Mouse (Mus musculus): ENCODE measurements around the gene Bbs10. TPM values are rescaled to one million over a fixed set of nuclear protein-coding genes. Genes with fewer than 3 reads are reported as not detected.

Bbs10 gene
- 6.2 TPM in 2 replicates for polyA plus RNA-seq (2015; fragmentation: Nextera tagmentation; extraction: Ambion mirVana)

DNA sequence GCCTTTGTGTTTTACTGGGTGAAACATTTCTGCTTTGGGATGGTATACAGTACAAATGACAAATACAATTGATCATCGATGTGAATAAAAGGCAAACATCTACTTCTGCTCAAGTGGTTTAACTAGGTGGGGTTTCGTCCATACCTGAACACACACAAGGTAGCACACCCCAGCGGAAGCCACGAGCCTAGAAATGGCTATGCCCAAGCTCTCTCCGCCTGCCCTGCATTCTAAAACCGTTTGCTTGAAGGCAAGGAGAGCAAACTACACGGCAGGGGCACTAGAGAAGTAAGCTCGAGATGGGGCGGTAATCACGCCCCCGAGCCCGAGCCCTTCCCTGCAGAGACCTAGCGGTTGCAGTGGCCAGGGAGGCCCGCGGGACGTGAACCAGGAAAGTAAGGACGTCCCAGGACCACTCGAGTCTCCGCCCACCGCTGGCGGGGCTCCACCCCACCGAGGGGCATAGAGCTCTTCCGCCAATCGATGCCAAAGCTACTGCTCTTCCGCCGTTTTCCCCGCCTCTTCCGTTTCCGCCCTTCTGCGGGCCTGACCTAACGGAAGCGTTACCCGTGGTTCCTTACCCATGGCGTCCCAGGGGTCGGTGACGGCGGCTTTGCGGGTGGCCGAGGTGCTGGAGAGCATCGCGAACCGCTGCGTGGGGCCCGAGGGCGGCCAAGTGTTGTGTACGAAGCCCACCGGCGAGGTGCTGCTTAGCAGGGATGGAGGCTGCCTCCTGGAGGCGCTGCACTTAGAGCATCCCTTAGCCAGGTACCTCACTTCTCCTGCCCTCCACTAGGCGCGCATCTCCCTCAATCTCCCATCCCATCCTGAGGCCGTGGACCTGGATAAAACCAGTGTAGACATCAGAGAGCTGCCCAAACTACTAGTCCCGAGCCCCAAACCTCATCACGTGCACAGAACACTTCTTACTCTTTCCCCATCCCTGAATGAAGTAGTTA lies at the start of gene Bbs10:
TSS of gene Bbs10 (plus strand) at position 540 of the 959 bp plus-strand sequence.
- Histone ChIP-seq H3K27me3 (ENCODE audit: control insufficient read depth, insufficient read depth, low read depth, low read length) (no peaks in the 10 kb centered on the region), H3K36me3 (ENCODE audit: control insufficient read depth, insufficient read depth, low read length) (no peaks in the 10 kb centered on the region)
- under 1% methylated on average over 54 of the region's 54 CpGs for WGBS

DNA sequence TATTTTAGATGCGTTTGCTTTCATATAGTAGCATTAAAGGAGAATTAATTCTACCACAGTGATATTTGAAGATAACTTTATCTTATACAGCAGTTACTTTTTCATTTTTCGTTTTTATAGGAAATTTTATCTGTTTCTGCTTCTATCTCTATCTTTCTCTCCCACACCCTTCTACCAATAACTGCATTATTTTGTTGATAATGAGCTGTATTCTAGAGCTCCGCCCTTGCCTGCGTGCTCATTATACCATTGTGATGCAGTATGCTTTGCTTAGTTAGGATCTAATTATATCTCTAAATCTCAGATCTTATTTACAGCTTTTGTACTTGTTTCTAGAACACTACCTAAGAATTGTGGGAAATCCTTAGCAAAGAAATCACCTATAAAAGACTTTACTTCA lies 48.3 kb upstream of the Bbs10 start:
- no peak for ATAC-seq (ENCODE audit: low read depth)
- Histone ChIP-seq H3K4me2 (ENCODE audit: low read depth, low read length) (no peak overlapping the region), H3K36me3 (ENCODE audit: control insufficient read depth, insufficient read depth, low read length) (no peaks in the 10 kb centered on the region), H3K27ac (ENCODE audit: low read length) (no peak overlapping the region), H3K4me1 (replicated peaks; ENCODE audit: control insufficient read depth, insufficient read depth, low read length) (no peaks in the 10 kb centered on the region), H3K27me3 (ENCODE audit: control insufficient read depth, insufficient read depth, low read depth, low read length) (no peaks in the 10 kb centered on the region), H3K4me3 (ENCODE audit: low read length) (no peak overlapping the region), H3K9ac (ENCODE audit: low read length) (no peak overlapping the region), H3K9me3 (ENCODE audit: control insufficient read depth, low read length) (no peaks in the 10 kb centered on the region)
- WGBS = 80% methylated on average over 4 of the region's 4 CpGs

More for the DNA sequence above, at the start of gene Bbs10:
- ATAC-seq (ENCODE audit: low read depth) = peak; percentile 99
- Histone ChIP-seq H3K4me2 (ENCODE audit: low read depth, low read length) (peak within 1 kb of the TSS; percentile 65), H3K4me3 (ENCODE audit: low read length) (peak within 1 kb of the TSS; percentile 87), H3K9me3 (ENCODE audit: control insufficient read depth, low read length) (no peaks in the 10 kb centered on the region), H3K4me1 (replicated peaks; ENCODE audit: control insufficient read depth, insufficient read depth, low read length) (peaks cover 6% of the 10 kb centered on the region; the same call in 1 of the 2 replicates), H3K9ac (ENCODE audit: low read length) (peak within 1 kb of the TSS; percentile 75), H3K27ac (ENCODE audit: low read length) (peak within 1 kb of the TSS; percentile 76)

DNA sequence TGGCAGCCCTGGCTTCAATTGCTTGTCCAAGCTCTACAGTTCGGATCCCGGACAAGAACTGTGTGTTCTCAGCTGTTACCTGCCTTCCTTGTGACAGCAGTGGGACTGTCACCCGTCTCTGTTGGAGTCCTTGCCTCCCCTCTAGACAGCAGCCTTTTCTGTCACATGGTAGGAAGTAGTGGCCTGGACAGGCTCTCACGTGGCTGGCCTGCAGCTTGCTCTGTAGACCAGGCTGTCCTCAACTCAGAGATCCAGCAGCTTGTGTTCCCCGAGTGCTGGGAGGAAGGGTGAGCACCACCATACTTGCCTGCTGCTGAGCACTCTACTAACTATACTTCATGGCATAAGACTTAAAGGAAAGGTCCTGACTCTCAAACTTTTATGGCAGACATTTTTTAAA lies 46.8 kb upstream of the Bbs10 start:
- H3K9ac ChIP-seq (ENCODE audit: low read length) = no peak overlapping the region
- H3K36me3 ChIP-seq (ENCODE audit: control insufficient read depth, insufficient read depth, low read length) = no peaks in the 10 kb centered on the region
- no peak overlapping the region for H3K4me2 ChIP-seq (ENCODE audit: low read depth, low read length)
- H3K4me3 ChIP-seq (ENCODE audit: low read length) = no peak overlapping the region
- H3K4me1 ChIP-seq (replicated peaks; ENCODE audit: control insufficient read depth, insufficient read depth, low read length) = no peaks in the 10 kb centered on the region
- 62% methylated on average over 5 of the region's 5 CpGs for WGBS
- H3K27me3 ChIP-seq (ENCODE audit: control insufficient read depth, insufficient read depth, low read depth, low read length) = no peaks in the 10 kb centered on the region
- no peaks in the 10 kb centered on the region for H3K9me3 ChIP-seq (ENCODE audit: control insufficient read depth, low read length)
- no peak overlapping the region for H3K27ac ChIP-seq (ENCODE audit: low read length)
- ATAC-seq (ENCODE audit: low read depth) = no peak

DNA sequence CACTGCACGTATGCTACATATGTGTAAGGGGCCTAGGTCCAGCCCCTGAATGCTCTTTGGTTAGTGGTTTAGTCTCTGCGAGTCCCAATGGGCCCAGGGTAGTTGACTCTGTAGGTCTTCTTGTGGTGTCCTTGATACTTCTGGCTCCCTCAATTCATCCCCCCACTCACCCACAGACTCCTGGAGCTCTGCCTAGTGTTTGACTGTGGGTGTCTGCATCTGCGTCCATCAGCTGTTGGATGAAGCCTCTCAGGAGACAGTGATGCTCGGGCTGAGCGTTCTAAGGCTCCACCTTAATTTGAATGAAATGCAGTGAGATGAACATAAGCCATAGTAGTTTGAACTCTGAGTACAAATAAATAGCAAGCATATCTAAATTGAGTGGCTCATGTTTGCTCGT lies 43.3 kb upstream of the Bbs10 start:
- Histone ChIP-seq H3K9ac (ENCODE audit: low read length) (no peak overlapping the region), H3K27me3 (ENCODE audit: control insufficient read depth, insufficient read depth, low read depth, low read length) (no peaks in the 10 kb centered on the region), H3K36me3 (ENCODE audit: control insufficient read depth, insufficient read depth, low read length) (no peaks in the 10 kb centered on the region), H3K4me1 (replicated peaks; ENCODE audit: control insufficient read depth, insufficient read depth, low read length) (no peaks in the 10 kb centered on the region), H3K4me3 (ENCODE audit: low read length) (no peak overlapping the region), H3K4me2 (ENCODE audit: low read depth, low read length) (no peak overlapping the region), H3K9me3 (ENCODE audit: control insufficient read depth, low read length) (no peaks in the 10 kb centered on the region), H3K27ac (ENCODE audit: low read length) (no peak overlapping the region)
- WGBS = 91% methylated on average over 6 of the region's 6 CpGs
- no peak for ATAC-seq (ENCODE audit: low read depth)

DNA sequence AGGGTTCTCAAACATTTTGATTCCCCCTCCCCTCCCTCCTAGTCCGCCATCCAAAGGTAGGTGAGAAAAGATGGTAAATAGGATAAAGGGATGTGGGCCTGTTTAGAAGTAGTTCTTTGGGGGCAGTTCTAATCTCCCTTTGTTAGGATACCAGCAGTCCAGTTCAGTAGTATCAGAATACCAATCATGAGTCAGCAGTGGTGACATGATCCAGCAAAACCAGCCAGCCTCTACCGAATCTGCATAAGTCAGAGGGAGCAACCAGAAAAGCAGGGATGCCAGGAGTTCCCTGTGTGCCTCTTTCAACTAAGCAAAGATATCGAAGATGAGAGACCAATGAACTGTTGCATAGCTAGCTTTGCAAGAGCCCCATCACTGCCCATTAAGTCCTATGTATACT lies 42.3 kb upstream of the Bbs10 start:
- Histone ChIP-seq H3K4me2 (ENCODE audit: low read depth, low read length) (no peak overlapping the region), H3K4me1 (replicated peaks; ENCODE audit: control insufficient read depth, insufficient read depth, low read length) (no peaks in the 10 kb centered on the region), H3K9me3 (ENCODE audit: control insufficient read depth, low read length) (no peaks in the 10 kb centered on the region), H3K4me3 (ENCODE audit: low read length) (no peak overlapping the region), H3K36me3 (ENCODE audit: control insufficient read depth, insufficient read depth, low read length) (no peaks in the 10 kb centered on the region), H3K27ac (ENCODE audit: low read length) (no peak overlapping the region), H3K27me3 (ENCODE audit: control insufficient read depth, insufficient read depth, low read depth, low read length) (no peaks in the 10 kb centered on the region), H3K9ac (ENCODE audit: low read length) (no peak overlapping the region)
- no peak for ATAC-seq (ENCODE audit: low read depth)
- WGBS = 87% methylated on average over 3 of the region's 3 CpGs

DNA sequence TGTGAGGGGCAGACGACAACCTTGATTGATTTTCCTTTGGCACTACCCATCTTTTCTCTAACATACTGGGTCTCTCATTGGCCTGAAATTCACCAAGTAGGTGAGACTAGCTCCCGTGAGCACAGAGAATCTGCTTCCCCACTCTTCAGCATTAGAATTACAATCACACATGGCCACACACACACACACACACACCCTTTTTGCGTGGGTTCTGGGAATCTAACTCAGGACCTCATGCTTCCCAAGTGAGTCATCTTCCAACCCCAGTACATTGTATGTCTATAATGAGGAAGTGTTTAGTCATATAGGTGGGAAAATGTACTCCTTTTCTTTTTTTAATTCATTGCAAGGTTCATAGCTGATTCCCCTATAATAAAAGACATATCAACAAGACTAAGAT lies 41.1 kb upstream of the Bbs10 start:
- H3K27ac ChIP-seq (ENCODE audit: low read length) = no peak overlapping the region
- no peak overlapping the region for H3K9ac ChIP-seq (ENCODE audit: low read length)
- no peaks in the 10 kb centered on the region for H3K36me3 ChIP-seq (ENCODE audit: control insufficient read depth, insufficient read depth, low read length)
- ATAC-seq (ENCODE audit: low read depth) = no peak
- H3K4me1 ChIP-seq (replicated peaks; ENCODE audit: control insufficient read depth, insufficient read depth, low read length) = no peaks in the 10 kb centered on the region
- no peaks in the 10 kb centered on the region for H3K9me3 ChIP-seq (ENCODE audit: control insufficient read depth, low read length)
- H3K27me3 ChIP-seq (ENCODE audit: control insufficient read depth, insufficient read depth, low read depth, low read length) = no peaks in the 10 kb centered on the region
- H3K4me3 ChIP-seq (ENCODE audit: low read length) = no peak overlapping the region
- WGBS = 86% methylated on average over 3 of the region's 3 CpGs
- no peak overlapping the region for H3K4me2 ChIP-seq (ENCODE audit: low read depth, low read length)

DNA sequence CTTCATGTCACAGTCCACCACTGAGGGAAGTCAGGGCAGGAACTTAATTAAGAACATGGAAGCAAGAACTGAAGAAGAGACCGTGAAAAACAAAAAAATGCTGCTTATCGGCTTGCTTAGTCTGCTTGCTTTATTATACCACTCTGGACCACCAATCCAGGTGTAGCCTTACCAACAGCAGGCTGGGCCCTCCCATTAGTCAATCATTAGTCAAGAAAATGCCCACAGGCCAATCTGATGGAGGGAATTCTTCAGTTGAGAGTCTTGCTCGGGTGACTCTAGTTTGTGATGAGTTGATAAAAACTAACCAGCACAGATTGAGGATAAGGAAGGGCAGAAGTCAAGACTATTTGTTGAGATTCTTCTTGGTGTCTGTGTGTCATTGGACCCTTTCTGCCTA lies 40.2 kb upstream of the Bbs10 start:
- Histone ChIP-seq H3K9me3 (ENCODE audit: control insufficient read depth, low read length) (no peaks in the 10 kb centered on the region), H3K27me3 (ENCODE audit: control insufficient read depth, insufficient read depth, low read depth, low read length) (no peaks in the 10 kb centered on the region), H3K4me1 (replicated peaks; ENCODE audit: control insufficient read depth, insufficient read depth, low read length) (no peaks in the 10 kb centered on the region), H3K9ac (ENCODE audit: low read length) (no peak overlapping the region), H3K4me2 (ENCODE audit: low read depth, low read length) (no peak overlapping the region), H3K36me3 (ENCODE audit: control insufficient read depth, insufficient read depth, low read length) (no peaks in the 10 kb centered on the region), H3K27ac (ENCODE audit: low read length) (no peak overlapping the region), H3K4me3 (ENCODE audit: low read length) (no peak overlapping the region)
- no peak for ATAC-seq (ENCODE audit: low read depth)
- WGBS = 87% methylated on average over 3 of the region's 3 CpGs

DNA sequence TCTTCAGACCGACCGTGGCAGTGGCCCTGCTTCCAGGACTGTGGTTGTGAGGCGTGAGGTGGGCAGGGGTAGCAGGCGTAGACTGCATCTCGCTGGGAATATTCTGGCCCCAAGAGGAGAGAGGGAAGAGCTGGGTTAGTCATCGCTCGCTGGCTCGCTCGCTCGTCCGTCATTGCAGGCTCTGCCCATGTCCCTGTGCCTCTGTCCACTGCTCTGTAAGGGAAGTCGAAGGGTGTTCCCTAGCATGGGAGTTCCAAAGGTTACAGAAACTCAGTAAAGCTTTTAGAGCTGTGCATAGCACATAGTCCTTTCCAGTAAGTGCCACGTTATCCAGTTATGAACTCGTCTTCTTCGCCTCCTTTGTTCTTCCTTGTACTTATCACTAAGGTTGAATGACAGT lies 26.8 kb upstream of the Bbs10 start:
- WGBS = 61% methylated on average over 15 of the region's 15 CpGs
- no peak for ATAC-seq (ENCODE audit: low read depth)
- H3K9me3 ChIP-seq (ENCODE audit: control insufficient read depth, low read length) = no peaks in the 10 kb centered on the region
- no peak overlapping the region for H3K27ac ChIP-seq (ENCODE audit: low read length)
- no peak overlapping the region for H3K4me3 ChIP-seq (ENCODE audit: low read length)
- H3K4me1 ChIP-seq (replicated peaks; ENCODE audit: control insufficient read depth, insufficient read depth, low read length) = no peaks in the 10 kb centered on the region
- no peak overlapping the region for H3K9ac ChIP-seq (ENCODE audit: low read length)
- no peak overlapping the region for H3K4me2 ChIP-seq (ENCODE audit: low read depth, low read length)
- H3K36me3 ChIP-seq (ENCODE audit: control insufficient read depth, insufficient read depth, low read length) = peaks cover 14% of the 10 kb centered on the region
- no peaks in the 10 kb centered on the region for H3K27me3 ChIP-seq (ENCODE audit: control insufficient read depth, insufficient read depth, low read depth, low read length)

DNA sequence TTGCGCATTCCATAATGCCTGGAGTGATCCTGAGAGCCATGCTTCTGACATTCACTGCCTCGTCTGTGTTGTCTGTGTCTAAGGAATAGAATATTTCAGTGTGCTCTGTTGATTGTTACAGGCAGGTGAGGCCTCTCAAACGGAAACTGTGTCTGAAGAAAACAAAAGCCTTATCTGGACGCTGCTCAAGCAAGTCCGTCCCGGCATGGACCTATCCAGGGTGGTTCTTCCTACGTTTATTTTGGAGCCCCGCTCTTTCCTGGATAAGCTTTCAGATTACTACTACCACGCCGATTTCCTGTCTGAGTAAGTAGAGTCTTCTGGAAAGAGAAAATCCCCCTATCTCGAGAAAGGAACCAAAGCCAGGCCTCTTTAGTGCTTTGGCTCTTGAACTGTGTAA lies 25.6 kb upstream of the Bbs10 start:
- H3K4me2 ChIP-seq (ENCODE audit: low read depth, low read length) = no peak overlapping the region
- H3K27ac ChIP-seq (ENCODE audit: low read length) = peak overlapping the region; percentile 19
- peaks cover 14% of the 10 kb centered on the region for H3K36me3 ChIP-seq (ENCODE audit: control insufficient read depth, insufficient read depth, low read length)
- H3K27me3 ChIP-seq (ENCODE audit: control insufficient read depth, insufficient read depth, low read depth, low read length) = no peaks in the 10 kb centered on the region
- 0 out of 2 replicates have a peak, but pooled peaks have one; percentile 36 for ATAC-seq (ENCODE audit: low read depth)
- H3K4me1 ChIP-seq (replicated peaks; ENCODE audit: control insufficient read depth, insufficient read depth, low read length) = no peaks in the 10 kb centered on the region
- no peaks in the 10 kb centered on the region for H3K9me3 ChIP-seq (ENCODE audit: control insufficient read depth, low read length)
- H3K9ac ChIP-seq (ENCODE audit: low read length) = no peak overlapping the region
- WGBS = 57% methylated on average over 11 of the region's 11 CpGs
- no peak overlapping the region for H3K4me3 ChIP-seq (ENCODE audit: low read length)
